Comparison of ENCODE assay signal across 15 mouse cellular contexts in the genomic region with DNA sequence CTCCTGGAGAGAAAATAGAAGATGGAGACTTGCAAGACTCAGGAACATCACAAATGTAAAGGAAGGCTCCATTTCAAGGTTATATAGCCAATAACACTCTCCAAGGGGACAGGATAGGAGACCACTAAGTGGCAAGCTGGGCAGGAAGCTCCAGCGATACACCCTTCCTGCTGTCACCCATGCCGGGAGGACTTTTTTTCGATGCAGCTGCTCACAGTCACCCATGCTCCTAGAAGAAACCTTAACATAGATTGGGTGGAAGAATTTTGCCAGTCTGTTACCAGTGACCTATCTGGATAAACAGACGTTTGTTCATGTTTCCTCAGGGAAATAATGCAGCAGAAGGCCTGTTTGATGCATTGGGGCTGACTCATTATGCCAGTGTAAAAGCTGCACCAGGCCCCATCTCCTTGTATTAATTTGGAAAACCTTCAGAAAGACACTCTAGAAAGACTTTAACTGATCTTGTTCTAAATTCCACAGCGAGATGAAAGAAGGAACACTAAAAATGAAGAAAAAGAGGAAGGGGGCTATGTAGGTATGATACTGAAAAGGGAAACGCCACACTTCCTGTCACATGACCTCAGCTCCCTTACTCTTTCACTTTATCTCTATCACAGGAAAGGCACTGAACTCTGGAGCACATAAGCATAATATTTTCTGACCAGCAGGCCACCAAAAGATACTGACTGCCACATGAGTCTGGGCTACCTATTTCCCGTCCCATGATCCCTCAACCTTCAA.
DNase-seq lines count a peak whose midpoint lies in the region; ATAC-seq and TF ChIP-seq lines count a peak whose summit lies in the region.
"Had no signal": no experiment of that assay in that cellular context is flagged by ENCODE, and none has a peak within 500 bp of the region (broad histone marks: within the 10 kb centered on the region; RNA-seq: fewer than 3 reads in every experiment).

No protein-coding gene starts in this region.

- TF ChIP-seq CTCF in spleen, adult 2 months (IDR thresholded peaks at IDR 0.05; ENCODE audit: extremely low read depth, insufficient read depth, insufficient read length, insufficient replicate concordance) = no peak

- no peaks in the 10 kb centered on the region for H3K27me3 ChIP-seq in spleen, adult 2 months (ENCODE audit: control insufficient read depth, insufficient read depth, low read length)
- H3K27me3 ChIP-seq in liver, embryonic 15.5 days = no peaks in the 10 kb centered on the region
- no peaks in the 10 kb centered on the region; the same call in 1 of the 2 replicates for H3K27me3 ChIP-seq in splenic B cell, adult 2 months (ENCODE audit: control insufficient read depth, insufficient read depth, low read length, poor library complexity, severe bottlenecking)
- H3K27me3 ChIP-seq: embryonic facial prominence, embryonic 15.5 days; hindbrain, embryonic 13.5 days; kidney, embryonic 15.5 days had no signal

- H3K9ac ChIP-seq in liver, embryonic 15.5 days = no peak overlapping the region
- H3K9ac ChIP-seq: embryonic facial prominence, embryonic 15.5 days; hindbrain, embryonic 13.5 days; kidney, embryonic 15.5 days had no signal

- H3K4me1 ChIP-seq in spleen, adult 2 months (ENCODE audit: control insufficient read depth, insufficient read depth, insufficient read length) = peaks cover 30% of the 10 kb centered on the region
- peaks cover 10% of the 10 kb centered on the region; the same call in 1 of the 2 replicates for H3K4me1 ChIP-seq in liver, embryonic 15.5 days (replicated peaks)
- H3K4me1 ChIP-seq: kidney, embryonic 15.5 days had no signal

- peak overlapping the region; percentile 16; the same call in 1 of the 2 replicates for H3K4me3 ChIP-seq in spleen, adult 2 months (ENCODE audit: extremely low read depth, insufficient read depth, insufficient read length)
- H3K4me3 ChIP-seq in liver, embryonic 15.5 days (replicated peaks) = no peak overlapping the region
- H3K4me3 ChIP-seq: embryonic facial prominence, embryonic 15.5 days; hindbrain, embryonic 13.5 days; kidney, embryonic 15.5 days; left cerebral cortex, adult 2 months had no signal

- ATAC-seq in liver, embryonic 15.5 days (ENCODE audit: insufficient read depth) = peak; percentile 49

- peak; percentile 48 to 64 for DNase-seq in spleen, adult 2 months (ENCODE audit: low read depth in 1 of 2, low spot score in 2 of 2)
- no peak for DNase-seq in spleen, adult 18-20 months
- DNase-seq in MEL-GATA-1-ER (ENCODE audit: extremely low read depth, low read depth) = peak; percentile 88
- peak; percentile 82 for DNase-seq in splenic B cell, adult 2 months (ENCODE audit: low read depth, low spot score)
- no peak for DNase-seq in urinary bladder, postnatal 25 days (ENCODE audit: low spot score)
- no peak for DNase-seq in kidney, adult 9 months
- DNase-seq in kidney, postnatal 25 days = no peak
- DNase-seq: adrenal gland, postnatal 25 days; cerebellum, postnatal 10 days; lung, adult 2 months had no signal

- no peak for TF ChIP-seq POLR2A in spleen, adult 2 months (IDR thresholded peaks at IDR 0.05; ENCODE audit: low read depth, low read length)

- H3K36me3 ChIP-seq in spleen, adult 2 months (ENCODE audit: control insufficient read depth, insufficient read depth, low read length) = no peaks in the 10 kb centered on the region; the same call in 1 of the 2 replicates
- H3K36me3 ChIP-seq in liver, embryonic 15.5 days (replicated peaks) = no peaks in the 10 kb centered on the region
- H3K36me3 ChIP-seq in splenic B cell, adult 2 months (ENCODE audit: control insufficient read depth, insufficient read depth, low read length, poor library complexity, severe bottlenecking) = no peaks in the 10 kb centered on the region
- H3K36me3 ChIP-seq: embryonic facial prominence, embryonic 15.5 days; hindbrain, embryonic 13.5 days; kidney, embryonic 15.5 days had no signal

- peak overlapping the region; percentile 84 for H3K27ac ChIP-seq in spleen, adult 2 months (ENCODE audit: insufficient read depth, low read length)
- H3K27ac ChIP-seq in liver, embryonic 15.5 days (replicated peaks) = no peak overlapping the region
- H3K27ac ChIP-seq: embryonic facial prominence, embryonic 15.5 days; hindbrain, embryonic 13.5 days; kidney, embryonic 15.5 days; left cerebral cortex, adult 2 months had no signal

- no peaks in the 10 kb centered on the region for H3K9me3 ChIP-seq in liver, embryonic 15.5 days (replicated peaks)
- H3K9me3 ChIP-seq: embryonic facial prominence, embryonic 15.5 days; hindbrain, embryonic 13.5 days; kidney, embryonic 15.5 days had no signal

- 5% methylated on average over 7 of the region's 7 CpGs for WGBS in spleen, adult 2 months
- WGBS in liver, embryonic 15.5 days (ENCODE audit: insufficient replicate concordance) = 17% methylated on average over 7 of the region's 7 CpGs

- peak overlapping the region; percentile 23 for H3K4me2 ChIP-seq in liver, embryonic 15.5 days
- H3K4me2 ChIP-seq: embryonic facial prominence, embryonic 15.5 days; hindbrain, embryonic 13.5 days; kidney, embryonic 15.5 days had no signal

Comparison
In these comparisons a context has a peak if more than half of its experiments do, and no peak if none do; other contexts are left out.
1. DNase-seq: peak in spleen, adult 2 months (2 of 2), MEL-GATA-1-ER (single experiment) and splenic B cell, adult 2 months (single experiment); none in spleen, adult 18-20 months (0 of 2), urinary bladder, postnatal 25 days (single experiment), kidney, adult 9 months (single experiment) and kidney, postnatal 25 days (0 of 2).